Mouse (Mus musculus): ENCODE data around the gene Fyn. TPM values are rescaled to one million over a fixed set of nuclear protein-coding genes. Genes with fewer than 3 reads are reported as not detected.

Gene Fyn
- polyA plus RNA-seq, 1 experiment from 2014 or later: 11.2 TPM

- no peaks in the 10 kb centered on the region for H3K9me3 ChIP-seq
- H3K36me3 ChIP-seq: no peaks in the 10 kb centered on the region
- H3K27me3 ChIP-seq (replicated peaks): no peaks in the 10 kb centered on the region
- no peak overlapping the region for H3K4me2 ChIP-seq
- no peak for ATAC-seq (ENCODE audit: extremely low read depth, insufficient number of reproducible peaks, low FRiP score, low TSS enrichment)
- 0 out of 2 replicates have a peak overlapping the region, but pooled peaks have one; percentile 1 for H3K9ac ChIP-seq
- WGBS: 49% methylated on average over 5 of the region's 5 CpGs
- no peak overlapping the region for H3K27ac ChIP-seq (replicated peaks)
- no peak overlapping the region for H3K4me3 ChIP-seq
- peaks cover 48% of the 10 kb centered on the region for H3K4me1 ChIP-seq
These were observed 93.3 kb downstream of the Fyn start for GRCm38 (mm10) chr10:39461909-39462308.

GRCm38 (mm10) chr10:39462711-39463110 lies 94.1 kb downstream of the Fyn start:
- no peak for ATAC-seq (ENCODE audit: extremely low read depth, insufficient number of reproducible peaks, low FRiP score, low TSS enrichment)
- Histone ChIP-seq H3K27ac (replicated peaks) (no peak overlapping the region), H3K4me3 (no peak overlapping the region), H3K27me3 (replicated peaks) (no peaks in the 10 kb centered on the region), H3K9me3 (no peaks in the 10 kb centered on the region), H3K36me3 (no peaks in the 10 kb centered on the region), H3K9ac (0 out of 2 replicates have a peak overlapping the region, but pooled peaks have one; percentile 16), H3K4me2 (peak overlapping the region; percentile 2; the same call in 1 of the 2 replicates), H3K4me1 (peaks cover 56% of the 10 kb centered on the region)
- 34% methylated on average over 8 of the region's 8 CpGs for WGBS

- H3K9me3 ChIP-seq: no peaks in the 10 kb centered on the region
- no peak for ATAC-seq (ENCODE audit: extremely low read depth, insufficient number of reproducible peaks, low FRiP score, low TSS enrichment)
- H3K4me3 ChIP-seq: no peak overlapping the region
- H3K27me3 ChIP-seq (replicated peaks): no peaks in the 10 kb centered on the region
- no peak overlapping the region for H3K9ac ChIP-seq
- 84% methylated on average over 5 of the region's 5 CpGs for WGBS
- H3K27ac ChIP-seq (replicated peaks): no peak overlapping the region
- H3K4me2 ChIP-seq: no peak overlapping the region
- no peaks in the 10 kb centered on the region for H3K36me3 ChIP-seq
- peaks cover 51% of the 10 kb centered on the region for H3K4me1 ChIP-seq
These were observed 95.7 kb downstream of the Fyn start for GRCm38 (mm10) chr10:39464383-39464782.

- no peaks in the 10 kb centered on the region for H3K27me3 ChIP-seq (replicated peaks)
- no peaks in the 10 kb centered on the region for H3K9me3 ChIP-seq
- no peak overlapping the region for H3K27ac ChIP-seq (replicated peaks)
- no peak overlapping the region for H3K4me2 ChIP-seq
- ATAC-seq (ENCODE audit: extremely low read depth, insufficient number of reproducible peaks, low FRiP score, low TSS enrichment): no peak; the same call in 1 of the 2 replicates
- WGBS: 44% methylated on average over 6 of the region's 6 CpGs
- H3K4me1 ChIP-seq: peaks cover 47% of the 10 kb centered on the region
- no peaks in the 10 kb centered on the region for H3K36me3 ChIP-seq
- no peak overlapping the region for H3K9ac ChIP-seq
- H3K4me3 ChIP-seq: no peak overlapping the region
These were observed 98.7 kb downstream of the Fyn start for GRCm38 (mm10) chr10:39467317-39467716.

- H3K27me3 ChIP-seq (replicated peaks): no peaks in the 10 kb centered on the region
- no peak for ATAC-seq (ENCODE audit: extremely low read depth, insufficient number of reproducible peaks, low FRiP score, low TSS enrichment)
- H3K4me3 ChIP-seq: no peak overlapping the region
- no peak overlapping the region for H3K27ac ChIP-seq (replicated peaks)
- WGBS: 83% methylated on average over 7 of the region's 7 CpGs
- no peak overlapping the region for H3K9ac ChIP-seq
- H3K36me3 ChIP-seq: no peaks in the 10 kb centered on the region
- H3K4me2 ChIP-seq: no peak overlapping the region
- H3K4me1 ChIP-seq: peaks cover 45% of the 10 kb centered on the region
- no peaks in the 10 kb centered on the region for H3K9me3 ChIP-seq
These were observed 99.2 kb downstream of the Fyn start for GRCm38 (mm10) chr10:39467821-39468220.

- no peaks in the 10 kb centered on the region for H3K27me3 ChIP-seq (replicated peaks)
- H3K4me3 ChIP-seq: no peak overlapping the region
- peaks cover 43% of the 10 kb centered on the region for H3K4me1 ChIP-seq
- 82% methylated on average over 3 of the region's 3 CpGs for WGBS
- no peaks in the 10 kb centered on the region for H3K36me3 ChIP-seq
- H3K9me3 ChIP-seq: no peaks in the 10 kb centered on the region
- no peak overlapping the region for H3K27ac ChIP-seq (replicated peaks)
- H3K4me2 ChIP-seq: no peak overlapping the region
- no peak overlapping the region for H3K9ac ChIP-seq
- no peak for ATAC-seq (ENCODE audit: extremely low read depth, insufficient number of reproducible peaks, low FRiP score, low TSS enrichment)
These were observed 99.9 kb downstream of the Fyn start for GRCm38 (mm10) chr10:39468576-39468975.

- Histone ChIP-seq H3K9me3 (no peaks in the 10 kb centered on the region), H3K4me3 (no peak overlapping the region), H3K4me1 (peaks cover 43% of the 10 kb centered on the region), H3K27ac (replicated peaks) (no peak overlapping the region), H3K9ac (no peak overlapping the region), H3K4me2 (no peak overlapping the region), H3K36me3 (no peaks in the 10 kb centered on the region), H3K27me3 (replicated peaks) (no peaks in the 10 kb centered on the region)
- 76% methylated on average over 7 of the region's 7 CpGs for WGBS
- no peak for ATAC-seq (ENCODE audit: extremely low read depth, insufficient number of reproducible peaks, low FRiP score, low TSS enrichment)
These were observed 100.7 kb downstream of the Fyn start for GRCm38 (mm10) chr10:39469341-39469740.

GRCm38 (mm10) chr10:39470321-39470720 lies 101.7 kb downstream of the Fyn start:
- Histone ChIP-seq H3K27ac (replicated peaks) (no peak overlapping the region), H3K36me3 (no peaks in the 10 kb centered on the region), H3K4me3 (no peak overlapping the region), H3K9me3 (no peaks in the 10 kb centered on the region), H3K27me3 (replicated peaks) (no peaks in the 10 kb centered on the region), H3K9ac (no peak overlapping the region), H3K4me1 (peaks cover 43% of the 10 kb centered on the region), H3K4me2 (no peak overlapping the region)
- WGBS: 84% methylated on average over 7 of the region's 7 CpGs
- no peak for ATAC-seq (ENCODE audit: extremely low read depth, insufficient number of reproducible peaks, low FRiP score, low TSS enrichment)

- WGBS: 75% methylated on average over 7 of the region's 7 CpGs
- ATAC-seq (ENCODE audit: extremely low read depth, insufficient number of reproducible peaks, low FRiP score, low TSS enrichment): no peak
- H3K9ac ChIP-seq: no peak overlapping the region
These were observed 102.5 kb downstream of the Fyn start for GRCm38 (mm10) chr10:39471040-39471713.

GRCm38 (mm10) chr10:39471714-39472531 lies 103.3 kb downstream of the Fyn start:
- Histone ChIP-seq H3K27ac (replicated peaks) (no peak overlapping the region), H3K4me3 (no peak overlapping the region), H3K9me3 (no peaks in the 10 kb centered on the region), H3K4me1 (peaks cover 43% of the 10 kb centered on the region), H3K27me3 (replicated peaks) (no peaks in the 10 kb centered on the region), H3K4me2 (no peak overlapping the region), H3K9ac (no peak overlapping the region), H3K36me3 (no peaks in the 10 kb centered on the region)
- no peak for ATAC-seq (ENCODE audit: extremely low read depth, insufficient number of reproducible peaks, low FRiP score, low TSS enrichment)
- 60% methylated on average over 15 of the region's 15 CpGs for WGBS

More at GRCm38 (mm10) chr10:39471040-39471713, 102.5 kb downstream of the Fyn start:
- no peak overlapping the region for H3K4me3 ChIP-seq
- no peaks in the 10 kb centered on the region for H3K36me3 ChIP-seq
- no peaks in the 10 kb centered on the region for H3K27me3 ChIP-seq (replicated peaks)
- H3K9me3 ChIP-seq: no peaks in the 10 kb centered on the region
- no peak overlapping the region for H3K4me2 ChIP-seq
- peaks cover 43% of the 10 kb centered on the region for H3K4me1 ChIP-seq
- H3K27ac ChIP-seq (replicated peaks): no peak overlapping the region

- Histone ChIP-seq H3K27me3 (replicated peaks) (no peaks in the 10 kb centered on the region), H3K36me3 (no peaks in the 10 kb centered on the region), H3K4me2 (no peak overlapping the region), H3K9me3 (no peaks in the 10 kb centered on the region), H3K4me1 (peaks cover 35% of the 10 kb centered on the region), H3K9ac (no peak overlapping the region), H3K4me3 (no peak overlapping the region), H3K27ac (replicated peaks) (no peak overlapping the region)
- ATAC-seq (ENCODE audit: extremely low read depth, insufficient number of reproducible peaks, low FRiP score, low TSS enrichment): no peak
- WGBS: 71% methylated on average over 7 of the region's 7 CpGs
These were observed 104.3 kb downstream of the Fyn start for GRCm38 (mm10) chr10:39472923-39473322.

All from heart, embryonic 13.5 days (tissue).